Mouse (Mus musculus) MEL (cell line): ENCODE measurements around the gene Smad6.

ENCODE experiments used
- CHD1 ChIP-seq: IDR thresholded peaks from 2 replicates; pipeline ENCODE4 v1.6.1; 2012; ENCODE audit warnings: low read depth, mild to moderate bottlenecking, inconsistent platforms, low read length, improper control_type of control experiment
- CHD2 ChIP-seq: IDR thresholded peaks from 2 replicates; pipeline ENCODE4 v1.6.1; 2011; ENCODE audit warnings: low read length, improper control_type of control experiment
- CTCF ChIP-seq, 3 experiments: IDR thresholded peaks in 2 of 3; conservative IDR thresholded peaks in 1 of 3; 2 replicates each; pipeline ENCODE4 v1.5.1; 2011 to 2012; ENCODE audit warnings: low read length in 3 of 3, low read depth in 2 of 3, mild to moderate bottlenecking in 2 of 3, improper control_type of control experiment in 1 of 3, inconsistent platforms in 1 of 3, mixed read lengths in 1 of 3, moderate library complexity in 1 of 3; ENCODE audit not compliant: control insufficient read depth in 1 of 3, insufficient read depth in 1 of 3, poor library complexity in 1 of 3, severe bottlenecking in 1 of 3
- GATA1 ChIP-seq: IDR thresholded peaks from 2 replicates; pipeline ENCODE4 v1.6.1; 2011; ENCODE audit warnings: low read depth, low read length, improper control_type of control experiment
- KAT2A ChIP-seq: conservative IDR thresholded peaks from 2 replicates; pipeline ENCODE4 v1.6.1; 2012; ENCODE audit warnings: low read depth, low read length, improper control_type of control experiment, inconsistent platforms
- NRF1 ChIP-seq: IDR thresholded peaks from 2 replicates; pipeline ENCODE4 v1.6.1; 2014; ENCODE audit warnings: low read depth, mild to moderate bottlenecking, inconsistent platforms, low read length, improper control_type of control experiment, moderate library complexity; ENCODE audit not compliant: poor library complexity, insufficient read depth, severe bottlenecking
- POLR2A ChIP-seq, 2 experiments: IDR thresholded peaks; 2 replicates each; pipeline ENCODE4 v1.6.1; 2011 to 2012; ENCODE audit warnings: low read length in 2 of 2, mild to moderate bottlenecking in 2 of 2, control low read depth in 1 of 2, improper control_type of control experiment in 1 of 2, low read depth in 1 of 2, moderate library complexity in 1 of 2; ENCODE audit not compliant: control insufficient read depth in 1 of 2, insufficient read depth in 1 of 2, poor library complexity in 1 of 2
- POLR2AphosphoS5 ChIP-seq: IDR thresholded peaks from 2 replicates; pipeline ENCODE4 v1.6.1; 2012; ENCODE audit warnings: low read depth, borderline replicate concordance, mild to moderate bottlenecking, inconsistent platforms, low read length, moderate library complexity, mixed read lengths
- TBP ChIP-seq: IDR thresholded peaks from 2 replicates; pipeline ENCODE4 v1.8.0; 2011; ENCODE audit warnings: low read depth, low read length, improper control_type of control experiment

- TF ChIP-seq CTCF (IDR thresholded peaks at IDR 0.05 in 2 of 3, conservative IDR thresholded peaks at IDR 0.05 in 1 of 3; ENCODE audit: control insufficient read depth in 1 of 3, insufficient read depth in 1 of 3, low read depth in 2 of 3, low read length in 3 of 3, poor library complexity in 1 of 3, severe bottlenecking in 1 of 3) (no peak), NRF1 (no peak), TBP (no peak), POLR2A (IDR thresholded peaks at IDR 0.05; ENCODE audit: control insufficient read depth in 1 of 2, insufficient read depth in 1 of 2, low read depth in 1 of 2, low read length in 2 of 2, poor library complexity in 1 of 2) (no peak), GATA1 (no peak), KAT2A (no peak), POLR2AphosphoS5 (no peak), CHD1 (no peak), CHD2 (no peak)
These were observed 20.4 kb upstream of the Smad6 start for GRCm38 (mm10) chr9:64042216-64042615.
